Mouse (Mus musculus): ENCODE results near the gene Kdr. TPM values are rescaled to one million over a fixed set of nuclear protein-coding genes. Genes with fewer than 3 reads are reported as not detected.

The Kdr gene
- polyA plus RNA-seq, 1 experiment from 2014 or later: 18.4 TPM

GRCm38 (mm10) chr5:76006403-76006802 is 28.1 kb upstream of the Kdr start:
- H3K9ac ChIP-seq (ENCODE audit: low read length): no peak overlapping the region
- no peaks in the 10 kb centered on the region for H3K9me3 ChIP-seq (ENCODE audit: control insufficient read depth, low read length)
- DNase-seq (ENCODE audit: low spot score) (no peak), ATAC-seq (ENCODE audit: insufficient number of reproducible peaks, low FRiP score, low TSS enrichment, low read depth) (no peak)
- H3K36me3 ChIP-seq (ENCODE audit: control insufficient read depth, insufficient read depth, low read length): no peaks in the 10 kb centered on the region
- no peak overlapping the region for H3K4me3 ChIP-seq (ENCODE audit: low read depth, low read length)
- no peaks in the 10 kb centered on the region for H3K27me3 ChIP-seq (ENCODE audit: control insufficient read depth, insufficient read depth, low read length)
- H3K4me2 ChIP-seq (ENCODE audit: low read depth, severe bottlenecking): no peak overlapping the region
- no peaks in the 10 kb centered on the region for H3K4me1 ChIP-seq (ENCODE audit: control insufficient read depth, insufficient read depth, low read length)
- H3K27ac ChIP-seq (replicated peaks; ENCODE audit: low read depth, low read length): no peak overlapping the region
- WGBS: 76% methylated on average over 7 of the region's 7 CpGs

GRCm38 (mm10) chr5:75990212-75990611 is 12.0 kb upstream of the Kdr start:
- no peaks in the 10 kb centered on the region for H3K36me3 ChIP-seq (ENCODE audit: control insufficient read depth, insufficient read depth, low read length)
- H3K27ac ChIP-seq (replicated peaks; ENCODE audit: low read depth, low read length): no peak overlapping the region
- no peaks in the 10 kb centered on the region for H3K4me1 ChIP-seq (ENCODE audit: control insufficient read depth, insufficient read depth, low read length)
- DNase-seq (ENCODE audit: low spot score) (no peak), ATAC-seq (ENCODE audit: insufficient number of reproducible peaks, low FRiP score, low TSS enrichment, low read depth) (no peak)
- no peak overlapping the region for H3K9ac ChIP-seq (ENCODE audit: low read length)
- H3K27me3 ChIP-seq (ENCODE audit: control insufficient read depth, insufficient read depth, low read length): no peaks in the 10 kb centered on the region
- 90% methylated on average over 8 of the region's 8 CpGs for WGBS
- H3K9me3 ChIP-seq (ENCODE audit: control insufficient read depth, low read length): no peaks in the 10 kb centered on the region
- no peak overlapping the region for H3K4me2 ChIP-seq (ENCODE audit: low read depth, severe bottlenecking)
- no peak overlapping the region for H3K4me3 ChIP-seq (ENCODE audit: low read depth, low read length)

DNA sequence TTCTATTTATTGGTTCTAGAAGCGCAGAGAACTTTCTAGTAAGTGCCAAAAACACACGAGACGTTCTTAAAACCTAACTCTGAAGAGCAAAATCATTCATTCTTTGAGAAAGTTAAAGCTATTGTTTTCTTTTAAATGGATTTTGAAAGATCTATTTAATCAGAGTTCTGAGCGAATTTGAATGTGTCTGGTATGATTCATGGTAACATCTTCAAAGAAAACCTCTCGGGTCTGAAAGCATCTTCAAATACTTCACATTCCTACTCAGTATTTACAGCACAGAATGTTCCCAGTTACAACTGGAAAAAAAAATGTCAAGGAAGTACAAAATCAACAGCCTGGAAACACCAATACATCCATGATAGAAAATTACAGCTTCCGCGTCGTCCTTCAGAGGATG is 9.3 kb upstream of the Kdr start:
- Histone ChIP-seq H3K27ac (replicated peaks; ENCODE audit: low read depth, low read length) (no peak overlapping the region), H3K27me3 (ENCODE audit: control insufficient read depth, insufficient read depth, low read length) (no peaks in the 10 kb centered on the region), H3K4me2 (ENCODE audit: low read depth, severe bottlenecking) (no peak overlapping the region), H3K36me3 (ENCODE audit: control insufficient read depth, insufficient read depth, low read length) (no peaks in the 10 kb centered on the region), H3K9ac (ENCODE audit: low read length) (no peak overlapping the region), H3K9me3 (ENCODE audit: control insufficient read depth, low read length) (no peaks in the 10 kb centered on the region), H3K4me3 (ENCODE audit: low read depth, low read length) (no peak overlapping the region), H3K4me1 (ENCODE audit: control insufficient read depth, insufficient read depth, low read length) (no peaks in the 10 kb centered on the region)
- ATAC-seq (ENCODE audit: insufficient number of reproducible peaks, low FRiP score, low TSS enrichment, low read depth) (no peak), DNase-seq (ENCODE audit: low spot score) (no peak)
- 87% methylated on average over 8 of the region's 8 CpGs for WGBS

GRCm38 (mm10) chr5:75980521-75981311 is 2.5 kb upstream of the Kdr start:
- H3K9ac ChIP-seq (ENCODE audit: low read length): no peak overlapping the region
- no peak overlapping the region for H3K4me2 ChIP-seq (ENCODE audit: low read depth, severe bottlenecking)
- H3K4me3 ChIP-seq (ENCODE audit: low read depth, low read length): no peak overlapping the region
- H3K36me3 ChIP-seq (ENCODE audit: control insufficient read depth, insufficient read depth, low read length): no peaks in the 10 kb centered on the region
- ATAC-seq (ENCODE audit: insufficient number of reproducible peaks, low FRiP score, low TSS enrichment, low read depth): no peak
- no peak for DNase-seq (ENCODE audit: low spot score)
- no peak overlapping the region for H3K27ac ChIP-seq (replicated peaks; ENCODE audit: low read depth, low read length)
- peaks cover 37% of the 10 kb centered on the region for H3K27me3 ChIP-seq (ENCODE audit: control insufficient read depth, insufficient read depth, low read length)
- 75% methylated on average over 23 of the region's 23 CpGs for WGBS
- no peaks in the 10 kb centered on the region for H3K9me3 ChIP-seq (ENCODE audit: control insufficient read depth, low read length)
- peaks cover 3% of the 10 kb centered on the region; the same call in 1 of the 2 replicates for H3K4me1 ChIP-seq (ENCODE audit: control insufficient read depth, insufficient read depth, low read length)

GRCm38 (mm10) chr5:75979108-75979507 is 850 bp upstream of the Kdr start:
- DNase-seq (ENCODE audit: low spot score) (no peak), ATAC-seq (ENCODE audit: insufficient number of reproducible peaks, low FRiP score, low TSS enrichment, low read depth) (no peak)
- no peaks in the 10 kb centered on the region for H3K36me3 ChIP-seq (ENCODE audit: control insufficient read depth, insufficient read depth, low read length)
- H3K9ac ChIP-seq (ENCODE audit: low read length): no peak overlapping the region
- H3K4me3 ChIP-seq (ENCODE audit: low read depth, low read length): peak overlapping the region; percentile 57
- H3K4me2 ChIP-seq (ENCODE audit: low read depth, severe bottlenecking): peak overlapping the region; percentile 98
- WGBS: 4% methylated on average over 8 of the region's 8 CpGs
- no peaks in the 10 kb centered on the region for H3K9me3 ChIP-seq (ENCODE audit: control insufficient read depth, low read length)
- peaks cover 3% of the 10 kb centered on the region; the same call in 1 of the 2 replicates for H3K4me1 ChIP-seq (ENCODE audit: control insufficient read depth, insufficient read depth, low read length)
- H3K27me3 ChIP-seq (ENCODE audit: control insufficient read depth, insufficient read depth, low read length): peaks cover 37% of the 10 kb centered on the region
- H3K27ac ChIP-seq (replicated peaks; ENCODE audit: low read depth, low read length): no peak overlapping the region

DNA sequence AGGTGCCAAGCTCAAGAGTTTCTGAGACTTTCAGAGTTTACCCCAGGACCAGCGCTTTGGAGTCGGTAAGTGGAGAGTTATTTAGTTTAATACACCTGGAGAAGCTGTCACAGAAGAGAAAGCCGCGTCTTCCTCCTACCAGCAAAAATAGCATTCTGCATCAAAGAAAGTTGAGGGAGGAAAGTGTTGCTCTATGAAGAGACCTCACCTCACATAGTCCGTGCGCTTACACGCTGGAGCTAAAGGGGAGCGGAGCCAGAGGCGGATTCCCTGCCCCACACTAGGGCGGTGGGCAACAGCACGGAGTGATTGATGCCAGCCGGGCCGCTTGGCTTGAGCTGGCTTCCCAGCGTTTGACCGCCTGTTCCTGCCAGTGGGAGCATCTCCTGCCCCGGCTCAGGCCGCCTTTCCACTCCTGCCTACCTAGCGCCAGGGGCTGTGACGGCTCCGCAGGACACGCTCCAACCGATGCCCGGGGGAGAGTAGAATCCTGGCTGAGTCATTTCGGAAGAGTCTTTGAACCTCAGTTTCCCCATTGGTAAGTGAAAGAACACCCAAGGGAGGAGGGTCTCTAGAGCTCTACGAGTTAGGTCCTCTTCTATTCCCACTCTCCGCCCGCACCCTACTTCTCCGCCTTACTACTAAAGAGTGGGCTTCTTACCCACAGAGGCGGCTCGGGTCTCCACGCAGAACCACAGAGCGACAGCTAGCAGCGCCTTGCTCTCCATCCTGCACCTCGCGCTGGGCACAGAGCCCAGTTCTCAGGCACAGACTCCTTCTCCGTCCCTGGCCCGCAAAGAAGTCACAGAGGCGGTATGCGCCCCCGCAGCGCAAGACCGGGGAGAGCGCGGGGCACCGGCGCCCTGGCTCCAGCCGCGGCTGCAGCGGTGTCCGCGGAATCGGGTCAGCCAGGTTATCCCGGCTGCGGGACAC is 551 bp downstream of the Kdr start:
- DNase-seq (ENCODE audit: low spot score) (peak; percentile 47), ATAC-seq (ENCODE audit: insufficient number of reproducible peaks, low FRiP score, low TSS enrichment, low read depth) (peak; percentile 56)
- Histone ChIP-seq H3K27ac (replicated peaks; ENCODE audit: low read depth, low read length) (0 out of 2 replicates have a peak overlapping the region, but pooled peaks have one; percentile 30), H3K4me2 (ENCODE audit: low read depth, severe bottlenecking) (peak overlapping the region; percentile 98), H3K4me1 (ENCODE audit: control insufficient read depth, insufficient read depth, low read length) (peaks cover 3% of the 10 kb centered on the region; the same call in 1 of the 2 replicates), H3K9me3 (ENCODE audit: control insufficient read depth, low read length) (no peaks in the 10 kb centered on the region), H3K9ac (ENCODE audit: low read length) (peak overlapping the region; percentile 44), H3K36me3 (ENCODE audit: control insufficient read depth, insufficient read depth, low read length) (no peaks in the 10 kb centered on the region), H3K27me3 (ENCODE audit: control insufficient read depth, insufficient read depth, low read length) (peaks cover 37% of the 10 kb centered on the region), H3K4me3 (ENCODE audit: low read depth, low read length) (peak overlapping the region; percentile 57)
- under 1% methylated on average over 54 of the region's 54 CpGs for WGBS

DNA sequence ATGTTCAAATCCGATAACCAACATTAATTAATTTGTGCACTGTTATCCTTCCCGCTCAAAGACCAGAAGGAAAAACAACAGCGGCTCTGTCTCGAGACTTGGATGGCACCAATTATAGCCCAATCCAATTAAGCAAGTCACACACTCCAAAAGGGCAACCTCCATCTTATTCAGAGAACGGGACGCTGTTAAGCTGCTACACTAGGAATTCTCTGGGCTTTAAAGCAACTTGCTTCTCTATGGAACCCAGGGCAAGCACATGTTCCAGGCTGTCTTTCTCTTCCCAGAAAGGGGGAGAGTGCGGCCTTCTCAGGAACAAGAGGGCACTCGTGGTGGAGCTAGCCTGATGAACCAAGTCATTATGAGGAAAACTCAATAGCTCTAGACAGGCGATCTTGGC is 1.6 kb downstream of the Kdr start:
- no peak for ATAC-seq (ENCODE audit: insufficient number of reproducible peaks, low FRiP score, low TSS enrichment, low read depth)
- WGBS: 46% methylated on average over 9 of the region's 9 CpGs
- no peaks in the 10 kb centered on the region for H3K9me3 ChIP-seq (ENCODE audit: control insufficient read depth, low read length)
- H3K36me3 ChIP-seq (ENCODE audit: control insufficient read depth, insufficient read depth, low read length): no peaks in the 10 kb centered on the region
- no peak overlapping the region for H3K4me2 ChIP-seq (ENCODE audit: low read depth, severe bottlenecking)
- H3K4me3 ChIP-seq (ENCODE audit: low read depth, low read length): peak overlapping the region; percentile 2; the same call in 1 of the 2 replicates
- peaks cover 3% of the 10 kb centered on the region; the same call in 1 of the 2 replicates for H3K4me1 ChIP-seq (ENCODE audit: control insufficient read depth, insufficient read depth, low read length)
- no peak overlapping the region for H3K9ac ChIP-seq (ENCODE audit: low read length)
- no peak overlapping the region for H3K27ac ChIP-seq (replicated peaks; ENCODE audit: low read depth, low read length)
- DNase-seq (ENCODE audit: low spot score): no peak
- peaks cover 37% of the 10 kb centered on the region for H3K27me3 ChIP-seq (ENCODE audit: control insufficient read depth, insufficient read depth, low read length)

DNA sequence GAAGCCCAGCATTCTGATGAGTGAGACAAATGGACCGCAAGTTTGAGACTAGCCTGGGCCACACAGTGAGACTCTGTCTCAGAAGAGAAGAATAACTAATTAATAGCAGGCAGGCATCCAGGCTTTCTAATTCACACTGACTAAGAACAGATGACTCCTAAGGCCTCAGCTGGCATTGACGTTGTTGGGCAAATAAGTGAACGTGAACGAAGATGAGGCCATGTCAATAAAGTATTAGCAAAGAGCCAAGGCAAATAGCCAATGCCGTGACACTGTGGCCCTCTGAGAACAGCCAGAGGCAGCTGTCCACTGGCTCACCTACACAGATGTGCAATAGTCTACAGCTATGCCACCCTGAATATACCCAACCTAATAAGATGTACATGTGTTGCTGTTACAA is 2.9 kb downstream of the Kdr start:
- H3K4me3 ChIP-seq (ENCODE audit: low read depth, low read length): no peak overlapping the region; the same call in 1 of the 2 replicates
- H3K36me3 ChIP-seq (ENCODE audit: control insufficient read depth, insufficient read depth, low read length): no peaks in the 10 kb centered on the region
- 52% methylated on average over 5 of the region's 5 CpGs for WGBS
- DNase-seq (ENCODE audit: low spot score) (no peak), ATAC-seq (ENCODE audit: insufficient number of reproducible peaks, low FRiP score, low TSS enrichment, low read depth) (no peak)
- H3K4me2 ChIP-seq (ENCODE audit: low read depth, severe bottlenecking): no peak overlapping the region
- H3K27me3 ChIP-seq (ENCODE audit: control insufficient read depth, insufficient read depth, low read length): peaks cover 34% of the 10 kb centered on the region
- H3K27ac ChIP-seq (replicated peaks; ENCODE audit: low read depth, low read length): no peak overlapping the region
- H3K9ac ChIP-seq (ENCODE audit: low read length): no peak overlapping the region
- H3K9me3 ChIP-seq (ENCODE audit: control insufficient read depth, low read length): no peaks in the 10 kb centered on the region
- peaks cover 3% of the 10 kb centered on the region; the same call in 1 of the 2 replicates for H3K4me1 ChIP-seq (ENCODE audit: control insufficient read depth, insufficient read depth, low read length)

Measured in limb, embryonic 11.5 days (tissue).